Mouse (Mus musculus): ENCODE measurements around the gene Immp2l. TPM values are rescaled to one million over a fixed set of nuclear protein-coding genes. Genes with fewer than 3 reads are reported as not detected.

The Immp2l gene
- polyA plus RNA-seq, 2 experiments = 4.3 to 11.2 TPM

DNA sequence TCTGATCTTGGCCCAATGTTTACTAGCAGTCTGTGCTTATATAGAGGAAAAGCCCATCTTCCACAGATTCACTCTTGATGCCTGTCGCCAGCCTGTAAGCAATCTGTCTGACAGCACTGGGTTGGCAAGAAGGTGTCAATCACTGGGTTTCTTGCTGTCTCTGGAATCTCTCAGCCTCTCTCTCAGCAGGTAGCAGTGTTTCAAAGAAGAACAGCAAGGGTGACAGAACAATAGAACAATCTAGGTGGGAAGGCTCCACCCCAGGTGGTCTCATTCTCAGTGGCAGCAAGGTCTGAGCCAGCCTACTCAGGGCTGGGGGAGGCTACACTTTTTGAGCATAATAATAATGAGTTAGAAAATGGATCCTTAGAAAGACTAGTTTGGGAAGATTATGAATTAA, 693.1 kb downstream of the Immp2l start:
- no peak overlapping the region for H3K27ac ChIP-seq
- H3K4me2 ChIP-seq (ENCODE audit: low read depth) = no peak overlapping the region
- H3K9ac ChIP-seq (replicated peaks) = no peak overlapping the region
- 33% methylated on average over 1 of the region's 1 CpGs for WGBS (ENCODE audit: insufficient replicate concordance)
- DNase-seq (ENCODE audit: low read depth in 3 of 3, low spot score in 3 of 3) = no peak
- no peaks in the 10 kb centered on the region for H3K27me3 ChIP-seq (ENCODE audit: control insufficient read depth, insufficient read depth, low read length)
- H3K9me3 ChIP-seq (ENCODE audit: control insufficient read depth, low read length) = no peaks in the 10 kb centered on the region
- H3K4me3 ChIP-seq (ENCODE audit: insufficient read depth in 1 of 2, low read depth in 2 of 2, low read length in 2 of 2) = no peak overlapping the region
- ATAC-seq (ENCODE audit: insufficient read depth) = no peak
- H3K36me3 ChIP-seq (replicated peaks; ENCODE audit: control insufficient read depth, insufficient read depth, low read depth) = no peaks in the 10 kb centered on the region
- no peak for TF ChIP-seq CTCF (IDR thresholded peaks at IDR 0.05; ENCODE audit: low read depth)
- no peak for TF ChIP-seq EP300 (IDR thresholded peaks at IDR 0.05; ENCODE audit: low read depth)
- no peaks in the 10 kb centered on the region for H3K4me1 ChIP-seq (replicated peaks; ENCODE audit: control insufficient read depth in 2 of 2, insufficient read depth in 2 of 2, low read length in 1 of 2)

DNA sequence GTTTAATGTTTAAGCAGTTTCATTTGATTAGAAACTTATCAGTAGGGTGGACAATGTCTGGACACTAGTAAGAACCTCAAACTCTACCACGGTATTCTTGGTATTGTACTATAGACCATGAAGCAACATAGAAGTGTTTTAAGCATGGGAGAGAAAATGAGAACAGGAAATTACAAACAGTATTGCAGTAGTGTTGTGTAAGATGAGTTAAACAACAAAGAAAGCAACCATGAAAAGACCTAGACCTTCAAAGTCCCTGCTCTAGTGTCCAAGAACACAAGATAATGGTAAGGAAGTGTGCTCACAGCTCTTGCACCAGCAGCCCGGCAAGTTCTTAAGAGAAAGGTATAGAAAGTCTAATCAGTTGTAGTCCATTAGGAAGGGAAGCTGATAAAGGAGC, 700.7 kb downstream of the Immp2l start:
- 54% methylated on average over 2 of the region's 2 CpGs for WGBS (ENCODE audit: insufficient replicate concordance)

DNA sequence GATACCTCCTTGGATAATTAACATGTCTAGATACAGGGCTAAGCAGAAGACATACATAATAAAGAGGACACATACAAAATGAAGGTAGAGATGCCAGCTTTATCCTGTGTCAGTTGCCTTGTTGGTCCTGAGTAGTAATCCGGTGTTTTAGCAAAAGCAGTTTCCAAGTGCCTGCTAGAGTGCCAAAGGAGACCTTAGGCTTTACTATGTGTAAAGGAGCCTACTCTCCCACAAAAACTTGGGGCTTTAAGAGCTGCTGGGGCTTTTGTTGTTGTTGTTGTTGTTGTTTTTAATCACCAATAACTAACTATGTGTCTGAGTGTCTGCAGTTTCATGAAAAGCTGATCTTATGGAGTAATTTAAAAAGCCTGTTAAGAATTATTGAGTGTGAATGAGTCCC, 702.8 kb downstream of the Immp2l start:
- no peak for DNase-seq (ENCODE audit: low read depth in 3 of 3, low spot score in 3 of 3)
- TF ChIP-seq EP300 (IDR thresholded peaks at IDR 0.05; ENCODE audit: low read depth) (no peak), CTCF (IDR thresholded peaks at IDR 0.05; ENCODE audit: low read depth) (no peak)
- WGBS (ENCODE audit: insufficient replicate concordance) = 60% methylated on average over 1 of the region's 1 CpGs
- H3K9ac ChIP-seq (replicated peaks) = no peak overlapping the region
- no peak overlapping the region for H3K4me3 ChIP-seq (ENCODE audit: insufficient read depth in 1 of 2, low read depth in 2 of 2, low read length in 2 of 2)
- no peak for ATAC-seq (ENCODE audit: insufficient read depth)
- H3K27me3 ChIP-seq (ENCODE audit: control insufficient read depth, insufficient read depth, low read length) = no peaks in the 10 kb centered on the region
- no peak overlapping the region for H3K4me2 ChIP-seq (ENCODE audit: low read depth)
- no peak overlapping the region for H3K27ac ChIP-seq
- H3K36me3 ChIP-seq (replicated peaks; ENCODE audit: control insufficient read depth, insufficient read depth, low read depth) = no peaks in the 10 kb centered on the region
- H3K9me3 ChIP-seq (ENCODE audit: control insufficient read depth, low read length) = no peaks in the 10 kb centered on the region
- H3K4me1 ChIP-seq (replicated peaks; ENCODE audit: control insufficient read depth in 2 of 2, insufficient read depth in 2 of 2, low read length in 1 of 2) = no peaks in the 10 kb centered on the region

More for the DNA sequence above, 700.7 kb downstream of the Immp2l start:
- DNase-seq (ENCODE audit: low read depth in 3 of 3, low spot score in 3 of 3) (no peak), ATAC-seq (ENCODE audit: insufficient read depth) (no peak)
- Histone ChIP-seq H3K9ac (replicated peaks) (no peak overlapping the region), H3K27ac (no peak overlapping the region), H3K4me1 (replicated peaks; ENCODE audit: control insufficient read depth in 2 of 2, insufficient read depth in 2 of 2, low read length in 1 of 2) (no peaks in the 10 kb centered on the region), H3K9me3 (ENCODE audit: control insufficient read depth, low read length) (no peaks in the 10 kb centered on the region), H3K36me3 (replicated peaks; ENCODE audit: control insufficient read depth, insufficient read depth, low read depth) (no peaks in the 10 kb centered on the region), H3K4me3 (ENCODE audit: insufficient read depth in 1 of 2, low read depth in 2 of 2, low read length in 2 of 2) (no peak overlapping the region), H3K27me3 (ENCODE audit: control insufficient read depth, insufficient read depth, low read length) (no peaks in the 10 kb centered on the region), H3K4me2 (ENCODE audit: low read depth) (no peak overlapping the region)
- TF ChIP-seq CTCF (IDR thresholded peaks at IDR 0.05; ENCODE audit: low read depth) (no peak), EP300 (IDR thresholded peaks at IDR 0.05; ENCODE audit: low read depth) (no peak)

- 52% methylated on average over 3 of the region's 3 CpGs for WGBS (ENCODE audit: insufficient replicate concordance)
- Histone ChIP-seq H3K9ac (replicated peaks) (no peak overlapping the region), H3K4me1 (replicated peaks; ENCODE audit: control insufficient read depth in 2 of 2, insufficient read depth in 2 of 2, low read length in 1 of 2) (no peaks in the 10 kb centered on the region), H3K4me2 (ENCODE audit: low read depth) (no peak overlapping the region), H3K27me3 (ENCODE audit: control insufficient read depth, insufficient read depth, low read length) (no peaks in the 10 kb centered on the region), H3K4me3 (ENCODE audit: insufficient read depth in 1 of 2, low read depth in 2 of 2, low read length in 2 of 2) (no peak overlapping the region), H3K27ac (no peak overlapping the region), H3K9me3 (ENCODE audit: control insufficient read depth, low read length) (no peaks in the 10 kb centered on the region), H3K36me3 (replicated peaks; ENCODE audit: control insufficient read depth, insufficient read depth, low read depth) (no peaks in the 10 kb centered on the region)
- ATAC-seq (ENCODE audit: insufficient read depth) (no peak), DNase-seq (ENCODE audit: low read depth in 3 of 3, low spot score in 3 of 3) (no peak)
- TF ChIP-seq EP300 (IDR thresholded peaks at IDR 0.05; ENCODE audit: low read depth) (no peak), CTCF (IDR thresholded peaks at IDR 0.05; ENCODE audit: low read depth) (no peak)
Measured at GRCm38 (mm10) chr12:41727221-41727620, 703.3 kb downstream of the Immp2l start.

DNA sequence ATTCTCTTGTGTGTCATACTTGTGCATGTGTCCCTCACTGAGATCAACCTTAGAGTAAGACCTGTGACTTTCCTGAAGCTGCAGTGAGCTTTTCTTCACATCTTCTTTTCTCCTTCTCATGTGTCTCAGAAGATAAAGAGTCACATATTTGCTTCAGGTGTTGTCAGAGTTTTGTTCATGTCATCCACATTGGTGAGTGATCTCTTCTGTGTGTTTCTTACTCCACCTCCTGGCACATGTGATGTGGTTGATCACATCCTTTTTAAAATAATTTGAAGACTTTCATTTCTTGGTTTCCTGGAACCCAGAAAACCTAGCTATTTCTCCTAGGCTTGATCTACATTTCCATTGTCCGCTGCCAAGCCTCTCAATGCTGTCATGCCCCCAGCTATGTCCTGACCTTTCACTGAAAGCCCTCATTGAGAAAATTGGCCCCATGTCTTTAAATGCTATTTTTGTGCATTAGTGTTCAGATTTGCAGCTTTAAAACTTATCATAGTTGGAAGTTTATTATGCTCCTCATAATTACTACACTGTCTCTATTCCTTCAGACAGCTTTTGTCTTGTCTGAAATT, 704.0 kb downstream of the Immp2l start:
- Histone ChIP-seq H3K9ac (replicated peaks) (no peak overlapping the region), H3K4me1 (replicated peaks; ENCODE audit: control insufficient read depth in 2 of 2, insufficient read depth in 2 of 2, low read length in 1 of 2) (no peaks in the 10 kb centered on the region), H3K36me3 (replicated peaks; ENCODE audit: control insufficient read depth, insufficient read depth, low read depth) (no peaks in the 10 kb centered on the region), H3K9me3 (ENCODE audit: control insufficient read depth, low read length) (no peaks in the 10 kb centered on the region), H3K4me3 (ENCODE audit: insufficient read depth in 1 of 2, low read depth in 2 of 2, low read length in 2 of 2) (no peak overlapping the region), H3K27ac (no peak overlapping the region), H3K27me3 (ENCODE audit: control insufficient read depth, insufficient read depth, low read length) (no peaks in the 10 kb centered on the region), H3K4me2 (ENCODE audit: low read depth) (no peak overlapping the region)
- 43% methylated on average over 1 of the region's 1 CpGs for WGBS (ENCODE audit: insufficient replicate concordance)
- ATAC-seq (ENCODE audit: insufficient read depth) = no peak
- DNase-seq (ENCODE audit: low read depth in 3 of 3, low spot score in 3 of 3) = no peak
- no peak for TF ChIP-seq CTCF (IDR thresholded peaks at IDR 0.05; ENCODE audit: low read depth)
- no peak for TF ChIP-seq EP300 (IDR thresholded peaks at IDR 0.05; ENCODE audit: low read depth)

Data from liver, embryonic 14.5 days (tissue).